Mouse (Mus musculus) central nervous system, embryonic 18 days (tissue): ENCODE results near the gene Srgn. TPM values are rescaled to one million over a fixed set of nuclear protein-coding genes. Genes with fewer than 3 reads are reported as not detected.

ENCODE experiments used
- polyA plus RNA-seq: library from polyadenylated mRNA; depleted of rRNA; stranded (reverse); fragments of >200 nt; gene quantifications from 2 replicates; pipeline ENCODE4 v1.2.3, GENCODE M21; 2012; rRNA removed

Srgn gene
- 5.4 and 5.6 TPM in 2 replicates for polyA plus RNA-seq

DNA sequence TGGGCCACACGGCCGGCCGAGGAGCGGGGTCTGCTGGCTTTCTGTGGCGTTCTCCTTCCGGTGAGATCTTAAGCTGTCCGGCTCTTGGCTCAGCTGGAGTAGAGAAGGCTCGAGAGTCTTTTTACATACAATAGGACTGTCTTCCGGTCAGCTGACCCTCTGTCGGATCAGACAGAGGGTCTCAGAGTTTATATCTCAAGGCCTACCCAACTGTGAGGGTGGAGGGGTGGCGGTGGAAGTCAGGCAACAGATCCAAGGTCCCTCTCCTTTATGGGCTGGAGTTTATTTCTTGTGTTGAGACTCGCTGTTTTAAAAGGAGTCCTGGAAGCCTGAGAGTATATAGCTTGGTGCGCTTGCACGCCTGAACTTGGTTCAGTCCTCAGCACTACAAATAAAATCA lies at the start of gene Srgn:
TSS of gene Srgn (minus strand) at position 101 of the 400 bp plus-strand sequence.

DNA sequence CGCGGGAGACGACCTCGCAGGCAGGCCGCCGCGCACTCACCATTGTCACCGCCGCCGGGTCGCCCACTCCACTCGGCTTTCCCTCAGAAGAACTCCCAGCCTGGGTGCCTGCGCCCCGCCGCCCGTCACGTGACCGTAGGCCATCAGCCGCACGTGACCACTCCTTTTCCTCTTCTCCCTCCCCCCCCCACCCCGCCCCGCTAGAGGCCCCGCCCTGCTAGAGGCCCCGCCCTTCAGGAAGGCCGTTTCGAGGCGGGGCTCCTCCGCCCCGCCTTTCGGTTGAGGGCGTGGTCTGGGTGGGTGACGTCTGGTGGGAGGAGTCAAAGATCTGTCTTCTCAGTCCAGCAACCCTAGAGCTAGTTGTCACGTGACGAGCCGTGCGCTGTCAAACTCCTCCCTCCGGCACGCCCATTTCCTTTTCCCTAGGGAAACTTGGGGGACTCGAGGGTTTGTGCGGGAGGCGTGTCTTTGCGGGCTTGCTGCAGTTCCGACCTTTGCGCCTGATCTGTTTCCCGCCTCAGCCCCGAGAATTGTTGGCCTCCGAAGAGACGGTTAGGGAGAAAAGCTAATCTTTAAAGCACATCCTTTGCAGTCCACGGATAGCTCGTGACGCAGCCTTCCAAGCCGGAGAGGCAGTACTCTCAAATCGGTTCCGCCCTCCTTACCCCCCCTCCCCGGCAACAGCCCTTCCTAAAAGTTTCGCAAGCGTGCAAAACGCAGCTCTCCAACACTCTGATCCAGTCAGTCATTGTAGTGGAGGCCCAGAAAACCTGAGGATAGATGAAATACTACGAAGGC lies 40.4 kb downstream of the Srgn start, which contains the start of gene Vps26a:
TSS of gene Vps26a (minus strand) at position 188 of the 798 bp plus-strand sequence.

DNA sequence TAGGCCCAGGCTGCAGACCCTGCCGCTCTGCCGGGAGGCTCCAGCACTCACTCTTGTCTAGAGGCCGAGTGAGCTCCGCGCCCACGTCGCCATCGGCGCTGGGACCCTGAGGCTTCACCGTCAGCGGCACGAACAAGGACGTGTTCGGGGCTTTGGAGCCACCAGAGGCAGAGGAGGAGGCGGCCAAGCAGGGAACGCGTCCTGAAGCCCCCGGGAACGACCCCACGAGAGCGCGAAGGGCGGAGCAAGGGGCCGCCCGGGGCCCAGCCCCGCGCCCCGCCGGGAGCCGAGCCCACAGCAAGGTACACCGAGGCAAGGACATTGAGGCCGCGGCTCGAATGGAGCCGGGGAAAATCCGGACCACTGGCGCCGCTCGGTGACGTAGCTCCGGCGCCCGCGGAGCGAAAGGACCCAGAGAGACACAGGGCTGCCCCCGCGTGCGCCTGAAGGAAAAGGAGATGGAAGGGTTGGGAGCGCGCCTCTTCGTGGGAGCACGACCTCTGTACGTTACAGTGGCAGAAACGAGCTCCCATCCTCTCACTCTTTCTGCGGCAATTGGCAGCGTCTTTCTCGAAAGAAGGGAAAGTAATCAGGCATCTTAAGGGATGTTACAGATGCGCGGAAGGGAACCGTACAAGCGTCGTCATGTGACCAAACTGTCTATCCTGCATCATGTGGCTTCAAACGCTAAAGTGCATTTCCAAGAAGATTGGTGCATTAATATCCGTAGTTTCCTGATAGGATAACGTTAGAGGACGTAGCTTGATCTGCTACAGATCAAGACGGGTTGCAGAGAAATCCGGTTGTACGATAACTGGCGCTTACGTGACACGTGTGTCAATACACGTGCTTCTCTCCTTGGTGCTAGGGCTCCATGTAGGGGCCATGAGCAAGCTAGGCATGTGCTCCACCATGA lies 77.6 kb downstream of the Srgn start, which contains the start of the genes 4930507D05Rik and Supv3l1:
TSS of gene 4930507D05Rik (plus strand) at position 126 of the 916 bp plus-strand sequence.
TSS of gene Supv3l1 (minus strand) at position 375 of the 916 bp plus-strand sequence.

Other genes starting within 250 kb of the Srgn start
- gene Hk1, start 147.5 kb downstream of the Srgn start, polyA plus RNA-seq = 105 and 118 TPM in 2 replicates
- 0.35 and 0.41 TPM in 2 replicates for gene Hkdc1, start 105.0 kb downstream of the Srgn start, polyA plus RNA-seq
- gene 4930507D05Rik, start 78.0 kb downstream of the Srgn start, polyA plus RNA-seq = 1.1 and 1.4 TPM in 2 replicates
- gene Supv3l1, start 77.7 kb downstream of the Srgn start, polyA plus RNA-seq = 27.2 and 28.7 TPM in 2 replicates
- 28.3 and 30.0 TPM in 2 replicates for gene Vps26a, start 40.6 kb downstream of the Srgn start, polyA plus RNA-seq
- 67.4 and 68.3 TPM in 2 replicates for gene Kif1bp, start 51.0 kb upstream of the Srgn start, polyA plus RNA-seq
- gene Ddx21, start 74.8 kb upstream of the Srgn start, polyA plus RNA-seq = 36.4 and 38.5 TPM in 2 replicates
- 73.4 and 75.4 TPM in 2 replicates for gene Ddx50, start 123.8 kb upstream of the Srgn start, polyA plus RNA-seq
- gene Stox1, start 198.7 kb upstream of the Srgn start, polyA plus RNA-seq = 3.4 and 4.1 TPM in 2 replicates